Mouse (Mus musculus): ENCODE data around the gene Ptchd1. TPM values are rescaled to one million over a fixed set of nuclear protein-coding genes. Genes with fewer than 3 reads are reported as not detected.

Gene Ptchd1
- polyA plus RNA-seq, 1 experiment from 2014 or later: 0.32 TPM

GRCm38 (mm10) chrX:155584586-155584985, 39.0 kb downstream of the Ptchd1 start:
- DNase-seq (no peak), ATAC-seq (ENCODE audit: insufficient read depth) (no peak)
- 56% methylated on average over 2 of the region's 2 CpGs for WGBS
- H3K4me1 ChIP-seq (ENCODE audit: insufficient read depth): no peaks in the 10 kb centered on the region
- H3K27me3 ChIP-seq (ENCODE audit: insufficient read depth, low read length): no peaks in the 10 kb centered on the region
- no peak overlapping the region for H3K4me2 ChIP-seq
- no peaks in the 10 kb centered on the region for H3K36me3 ChIP-seq (ENCODE audit: insufficient read depth)
- no peaks in the 10 kb centered on the region for H3K9me3 ChIP-seq (ENCODE audit: low read depth, low read length)
- no peak for TF ChIP-seq CTCF (IDR thresholded peaks at IDR 0.05; ENCODE audit: low read depth)
- H3K9ac ChIP-seq: no peak overlapping the region
- H3K4me3 ChIP-seq (ENCODE audit: low read depth, low read length): no peak overlapping the region
- H3K27ac ChIP-seq (ENCODE audit: low read depth): no peak overlapping the region

- Histone ChIP-seq H3K4me2 (no peak overlapping the region), H3K4me1 (ENCODE audit: insufficient read depth) (no peaks in the 10 kb centered on the region), H3K36me3 (ENCODE audit: insufficient read depth) (no peaks in the 10 kb centered on the region), H3K27me3 (ENCODE audit: insufficient read depth, low read length) (no peaks in the 10 kb centered on the region), H3K27ac (ENCODE audit: low read depth) (no peak overlapping the region), H3K4me3 (ENCODE audit: low read depth, low read length) (no peak overlapping the region), H3K9me3 (ENCODE audit: low read depth, low read length) (no peaks in the 10 kb centered on the region), H3K9ac (no peak overlapping the region)
- DNase-seq (peak; percentile 51), ATAC-seq (ENCODE audit: insufficient read depth) (no peak)
- TF ChIP-seq CTCF (IDR thresholded peaks at IDR 0.05; ENCODE audit: low read depth): no peak
These were observed 43.8 kb downstream of the Ptchd1 start for GRCm38 (mm10) chrX:155579791-155580190.

- Histone ChIP-seq H3K27me3 (ENCODE audit: insufficient read depth, low read length) (no peaks in the 10 kb centered on the region), H3K4me3 (ENCODE audit: low read depth, low read length) (no peak overlapping the region), H3K4me1 (ENCODE audit: insufficient read depth) (no peaks in the 10 kb centered on the region), H3K27ac (ENCODE audit: low read depth) (no peak overlapping the region), H3K4me2 (no peak overlapping the region), H3K36me3 (ENCODE audit: insufficient read depth) (no peaks in the 10 kb centered on the region), H3K9me3 (ENCODE audit: low read depth, low read length) (no peaks in the 10 kb centered on the region), H3K9ac (no peak overlapping the region)
- DNase-seq (no peak), ATAC-seq (ENCODE audit: insufficient read depth) (no peak)
- no peak for TF ChIP-seq CTCF (IDR thresholded peaks at IDR 0.05; ENCODE audit: low read depth)
These were observed 51.2 kb downstream of the Ptchd1 start for GRCm38 (mm10) chrX:155572396-155572795.

GRCm38 (mm10) chrX:155543780-155544179, 79.8 kb downstream of the Ptchd1 start:
- Histone ChIP-seq H3K27me3 (ENCODE audit: insufficient read depth, low read length) (no peaks in the 10 kb centered on the region), H3K9me3 (ENCODE audit: low read depth, low read length) (no peaks in the 10 kb centered on the region), H3K4me1 (ENCODE audit: insufficient read depth) (no peaks in the 10 kb centered on the region), H3K4me3 (ENCODE audit: low read depth, low read length) (no peak overlapping the region), H3K4me2 (no peak overlapping the region), H3K9ac (no peak overlapping the region), H3K27ac (ENCODE audit: low read depth) (no peak overlapping the region), H3K36me3 (ENCODE audit: insufficient read depth) (no peaks in the 10 kb centered on the region)
- DNase-seq (no peak), ATAC-seq (ENCODE audit: insufficient read depth) (no peak)
- no peak for TF ChIP-seq CTCF (IDR thresholded peaks at IDR 0.05; ENCODE audit: low read depth)

Other genes starting within 250 kb of the Ptchd1 start
- gene Gm15155, start 927 bp upstream of the Ptchd1 start, polyA plus RNA-seq (2014; fragmentation: Nextera tagmentation; extraction: Ambion mirVana): not detected in 2 replicates